Mouse (Mus musculus): Measurements from ENCODE around the gene Mthfsl. TPM values are rescaled to one million over a fixed set of nuclear protein-coding genes. Genes with fewer than 3 reads are reported as not detected.
A peak's percentile ranks its signal among the peaks of the same experiment; 100 is the strongest.
"Not testable (repeated sequence)": the region's sequence is repeated elsewhere in the genome, so short reads cannot be mapped to it uniquely, and the experiment has no call there.

The Mthfsl gene
- total RNA-seq (2017) = 14.5 and 38.9 TPM in 2 replicates

DNA sequence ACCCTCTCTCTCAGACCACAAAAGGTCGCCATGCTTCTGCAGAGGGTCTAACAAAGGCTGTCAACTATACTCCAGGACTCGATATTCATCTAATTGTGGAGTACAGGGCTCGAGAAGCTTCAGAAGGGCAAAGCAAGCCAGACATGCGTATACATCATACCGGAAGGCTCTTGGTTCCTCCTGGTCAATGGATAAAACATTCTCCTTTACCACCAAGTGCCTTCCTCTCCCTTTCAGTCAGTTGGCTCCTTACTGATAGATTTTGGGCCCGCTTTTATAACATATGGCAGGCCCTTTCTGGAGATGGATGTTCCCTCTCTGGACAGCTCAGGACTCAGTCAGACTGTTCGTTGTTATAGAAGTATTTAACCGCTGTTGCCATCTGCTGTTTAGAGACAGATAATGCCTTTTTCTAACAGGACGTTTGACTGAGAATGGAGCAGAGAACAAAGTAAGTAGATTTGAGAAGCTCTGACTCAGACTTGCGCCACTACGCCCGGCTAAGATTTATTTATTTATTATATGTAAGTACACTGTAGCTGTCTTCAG is at the start of gene Mthfsl:
TSS of gene Mthfsl (minus strand) at position 308 of the 549 bp plus-strand sequence.
- ATAC-seq (replicated peaks; ENCODE audit: low read depth, poor library complexity, severe bottlenecking) = peak; percentile 59

DNA sequence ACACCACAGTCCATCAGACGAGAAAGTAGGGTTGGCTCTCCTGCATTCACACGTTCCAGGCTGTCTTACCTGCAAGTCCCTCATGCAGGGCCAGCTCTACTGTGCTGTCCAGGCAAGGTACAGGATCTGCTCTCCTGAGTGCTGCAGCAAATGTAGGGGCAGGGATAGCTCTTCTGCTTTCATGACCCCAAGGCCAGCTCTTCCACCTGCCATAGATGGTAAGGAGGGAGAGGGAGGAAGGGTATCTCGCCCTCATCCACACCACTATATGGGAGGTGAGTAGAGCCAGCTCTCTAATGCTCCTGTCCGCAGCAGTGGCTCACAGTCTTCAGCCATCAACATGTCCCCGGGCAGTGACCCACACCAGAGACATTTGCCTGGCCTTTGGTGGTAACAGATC is 49.4 kb upstream of the Mthfsl start:
- not testable (repeated sequence) for ATAC-seq (replicated peaks; ENCODE audit: low read depth, poor library complexity, severe bottlenecking)

DNA sequence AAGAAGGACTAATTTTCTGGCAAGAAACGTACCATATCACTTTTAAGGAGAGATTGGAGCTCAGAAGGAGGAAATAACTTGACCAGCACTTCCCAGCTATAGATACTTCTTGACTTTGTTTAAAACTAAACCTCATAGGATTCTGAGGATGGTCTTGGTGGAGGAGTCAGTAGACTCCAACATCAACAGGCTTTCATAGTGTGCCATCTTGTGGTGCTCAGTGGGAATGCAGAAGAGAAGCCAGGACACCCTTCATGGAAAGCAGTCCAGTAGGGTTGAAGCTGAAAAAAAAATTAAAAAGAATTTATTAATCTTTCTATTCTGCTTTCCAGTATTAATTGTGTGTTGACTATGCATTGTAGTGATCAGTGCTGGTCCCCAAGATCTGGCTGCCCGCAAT is 26.6 kb upstream of the Mthfsl start:
- peak; percentile 97 for ATAC-seq (replicated peaks; ENCODE audit: low read depth, poor library complexity, severe bottlenecking)

DNA sequence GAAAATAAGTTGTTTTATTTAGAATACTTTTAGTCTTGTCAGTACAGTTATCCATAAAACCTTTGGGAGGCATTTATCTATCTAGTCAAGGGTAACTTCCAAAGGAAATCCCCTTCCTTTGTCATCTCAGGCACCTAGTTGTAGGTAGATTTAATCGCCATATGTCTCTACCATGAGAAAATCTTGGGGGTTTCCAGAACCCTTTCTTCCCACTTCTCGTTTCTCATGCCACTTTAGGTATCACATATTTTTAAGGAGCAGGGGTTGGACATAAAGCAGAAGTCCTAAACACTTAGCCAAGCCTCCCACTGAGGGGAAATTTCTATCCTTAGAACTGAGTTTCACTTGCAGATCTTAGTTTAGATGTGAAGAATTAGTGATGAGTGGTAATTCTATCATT is 25.9 kb upstream of the Mthfsl start:
- ATAC-seq (replicated peaks; ENCODE audit: low read depth, poor library complexity, severe bottlenecking) = not testable (repeated sequence)

DNA sequence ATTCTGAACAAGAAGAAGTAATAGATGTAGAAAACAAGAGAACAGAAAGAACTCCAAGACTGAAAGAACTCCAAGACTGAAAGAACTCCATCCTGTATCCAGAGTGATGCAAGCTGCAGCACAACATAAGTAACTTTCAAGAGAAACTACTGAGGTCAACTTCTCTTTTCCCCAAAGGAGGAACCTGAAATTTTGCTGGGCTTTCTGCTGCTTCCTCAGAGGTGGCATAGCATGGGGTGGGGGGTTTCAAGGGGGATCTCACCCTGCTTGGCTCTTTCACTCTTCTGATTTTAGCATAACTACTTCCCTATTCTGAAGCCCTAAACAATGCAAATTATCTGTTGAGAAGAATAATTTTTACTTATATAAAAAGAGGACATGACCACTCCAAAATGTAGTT is 15.2 kb upstream of the Mthfsl start:
- peak; percentile 80 for ATAC-seq (replicated peaks; ENCODE audit: low read depth, poor library complexity, severe bottlenecking)

DNA sequence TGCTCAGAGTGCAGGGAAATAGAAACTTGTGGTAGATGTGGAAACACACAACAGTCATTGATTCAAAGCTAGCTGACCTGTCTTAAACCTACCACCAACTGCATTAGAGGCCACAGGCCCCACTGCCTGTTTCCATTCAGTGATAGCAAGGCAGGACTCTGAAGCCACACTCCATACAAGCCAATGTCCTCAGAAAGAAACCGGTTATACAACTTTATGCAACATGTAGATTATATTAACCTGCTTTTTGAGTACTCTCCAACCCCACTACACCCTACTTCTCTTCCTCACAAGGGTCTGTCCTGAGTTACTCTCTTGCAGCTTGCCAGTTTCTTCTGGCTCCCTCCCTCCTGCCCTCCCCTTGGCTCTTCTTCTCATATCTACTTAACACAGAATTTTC is 13.1 kb upstream of the Mthfsl start:
- not testable (repeated sequence) for ATAC-seq (replicated peaks; ENCODE audit: low read depth, poor library complexity, severe bottlenecking)

DNA sequence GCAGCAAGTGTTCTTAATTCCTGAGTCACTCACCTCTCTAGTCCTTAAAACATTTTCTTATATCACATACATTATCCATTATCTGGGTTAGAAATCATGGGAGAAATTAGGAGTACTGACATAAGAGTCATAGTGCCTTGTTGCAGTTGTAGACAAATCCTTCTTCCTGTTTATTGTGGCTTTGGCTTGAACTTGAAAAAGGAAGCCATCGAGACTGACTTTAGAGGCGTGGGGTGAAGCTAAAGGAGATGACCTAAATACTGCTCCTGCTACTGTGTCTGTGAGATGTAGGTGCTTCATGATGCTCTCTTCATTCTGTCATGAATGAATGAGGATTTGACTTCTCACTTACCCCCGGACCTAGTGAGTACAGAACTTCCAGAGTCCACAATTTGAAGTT is 12.2 kb upstream of the Mthfsl start:
- ATAC-seq (replicated peaks; ENCODE audit: low read depth, poor library complexity, severe bottlenecking) = peak; percentile 21; the same call in 1 of the 2 replicates

DNA sequence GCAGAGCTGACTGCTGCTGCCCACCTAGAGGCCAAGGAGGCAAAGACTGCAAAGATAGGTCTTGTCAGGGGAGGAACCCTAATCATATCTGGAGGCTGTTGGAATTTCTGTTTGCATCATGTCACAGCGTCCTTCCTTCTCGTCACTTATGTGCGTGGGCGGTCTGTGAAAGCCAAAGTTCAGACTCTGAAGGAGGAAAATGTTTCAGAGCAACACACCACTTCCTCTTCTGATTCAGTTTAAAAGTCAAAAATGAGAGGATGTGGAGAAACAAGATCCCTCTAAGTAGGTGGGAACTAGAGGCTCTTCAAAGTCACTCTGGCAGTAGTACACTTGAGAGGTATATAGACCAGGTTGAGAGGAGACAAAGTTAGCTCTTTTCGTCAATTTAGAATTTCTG is 11.6 kb upstream of the Mthfsl start, which contains the start of gene Bcl2a1d:
TSS of gene Bcl2a1d (minus strand) at position 187 of the 400 bp plus-strand sequence.
- ATAC-seq (replicated peaks; ENCODE audit: low read depth, poor library complexity, severe bottlenecking) = peak; percentile 73

DNA sequence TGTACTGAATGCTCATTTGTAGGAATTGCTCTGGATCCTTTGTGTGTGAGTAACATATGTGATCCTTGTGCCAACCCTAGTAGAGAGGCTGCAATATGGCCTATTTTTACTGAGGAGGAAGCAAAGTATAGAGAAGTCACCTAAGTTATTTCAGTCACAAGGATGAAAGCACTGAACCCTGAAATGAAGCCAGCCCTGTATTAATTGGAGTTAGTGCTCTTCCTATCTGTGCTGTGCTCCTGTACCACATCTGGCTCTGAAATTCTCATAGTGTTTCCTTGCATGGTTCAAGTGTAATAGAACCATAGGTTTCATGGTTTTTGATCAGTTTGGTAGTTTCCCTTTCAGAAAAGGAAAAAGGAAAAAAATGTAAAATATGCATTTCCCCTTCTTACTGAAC is 8.2 kb upstream of the Mthfsl start:
- ATAC-seq (replicated peaks; ENCODE audit: low read depth, poor library complexity, severe bottlenecking) = not testable (repeated sequence)

DNA sequence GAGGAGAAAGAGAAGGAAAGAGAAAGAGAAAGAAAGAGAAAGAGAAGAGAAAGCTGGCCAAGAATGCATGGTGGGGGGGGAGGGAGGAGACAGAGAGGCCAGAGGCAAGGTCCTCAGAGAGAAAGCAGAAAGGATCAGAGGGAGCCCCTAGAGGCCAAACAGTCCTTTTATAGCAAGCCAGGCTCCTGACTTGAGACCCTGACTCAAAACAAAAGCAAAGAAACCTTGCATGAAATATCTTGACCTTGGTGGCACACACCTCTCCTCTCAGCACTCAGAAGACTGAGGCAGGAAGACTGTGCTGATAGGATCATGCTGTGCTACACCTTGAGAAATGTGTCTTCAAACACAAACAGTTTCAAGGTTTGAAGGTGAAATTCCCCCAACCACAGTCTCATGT is 1.5 kb upstream of the Mthfsl start:
- ATAC-seq (replicated peaks; ENCODE audit: low read depth, poor library complexity, severe bottlenecking) = not testable (repeated sequence)

DNA sequence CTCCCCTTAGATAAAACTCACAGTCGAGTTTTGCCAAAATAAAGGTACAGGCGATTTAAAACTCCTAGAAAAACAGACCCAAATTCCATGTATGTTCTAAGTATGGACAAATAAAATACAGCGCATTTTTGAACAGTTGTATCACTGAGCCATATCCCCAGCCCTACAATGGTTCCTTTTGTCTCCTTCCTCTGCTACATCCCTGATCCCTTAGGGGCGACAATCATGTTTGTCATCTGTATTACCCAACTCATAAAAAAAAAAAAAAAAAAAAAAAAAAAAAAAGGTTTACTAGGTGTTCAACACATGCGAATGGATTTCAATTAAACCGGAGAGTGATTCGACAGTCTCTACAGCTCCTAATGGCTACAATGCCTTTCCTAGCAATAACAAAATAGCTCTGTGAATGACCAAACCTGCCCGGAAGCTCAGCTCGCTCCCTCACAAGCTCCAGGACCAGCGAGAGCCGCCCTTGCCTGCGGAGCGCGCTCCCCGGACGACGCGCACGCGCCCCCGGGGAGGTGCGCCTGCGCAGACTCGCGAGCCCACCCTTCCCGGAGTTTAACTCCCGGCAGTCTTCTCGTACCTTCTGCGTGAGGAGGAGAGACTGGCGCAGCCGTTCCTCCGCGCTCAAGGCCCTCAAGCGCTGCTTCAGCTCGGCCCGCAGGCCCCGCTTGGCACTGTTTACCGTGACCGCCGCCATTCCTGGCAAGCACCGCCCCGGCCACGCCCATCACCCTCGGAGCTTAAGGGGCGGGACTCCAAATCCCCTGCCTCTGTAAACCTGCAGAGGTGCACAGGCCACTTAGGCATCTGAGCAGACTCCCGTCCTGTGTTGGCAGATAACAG is 799 bp downstream of the Mthfsl start:
- peak; percentile 85 for ATAC-seq (replicated peaks; ENCODE audit: low read depth, poor library complexity, severe bottlenecking)

DNA sequence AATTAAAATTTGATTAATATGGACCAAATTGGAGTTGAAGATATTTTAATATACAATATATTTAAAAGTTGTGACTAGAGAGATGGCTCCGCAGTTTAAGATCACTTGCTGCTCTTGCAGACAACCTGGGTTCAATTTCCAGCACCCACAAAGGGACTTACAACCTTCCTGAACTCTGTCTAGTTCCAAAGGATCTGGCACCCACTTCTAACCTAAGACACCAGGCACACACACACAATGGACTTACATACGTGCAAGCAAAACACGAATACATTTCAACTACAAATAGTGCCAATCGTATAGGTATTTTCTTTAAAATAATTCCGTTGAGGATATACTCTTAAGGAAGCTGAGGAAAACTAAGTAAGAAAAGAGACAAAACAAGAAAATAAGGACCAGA is 1.5 kb downstream of the Mthfsl start:
- ATAC-seq (replicated peaks; ENCODE audit: low read depth, poor library complexity, severe bottlenecking) = not testable (repeated sequence)

DNA sequence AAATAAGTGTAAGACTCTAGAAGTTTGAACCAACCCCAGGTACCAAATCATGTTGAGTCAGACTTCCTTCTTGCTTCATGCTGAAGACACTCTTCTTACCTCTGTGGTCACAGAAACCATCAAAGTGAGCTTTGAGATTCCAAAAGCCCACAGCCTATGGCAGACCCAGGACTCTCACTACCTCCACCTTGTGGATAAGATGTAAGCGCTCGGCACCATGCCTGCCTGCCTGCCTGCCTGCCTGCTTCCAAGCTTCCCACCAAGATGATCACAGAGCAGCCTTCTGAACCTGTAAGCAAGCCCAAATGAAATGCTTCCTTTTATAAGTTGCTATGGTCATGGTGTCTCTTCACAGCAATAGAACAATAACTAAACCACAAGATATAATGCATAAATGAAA is 2.0 kb downstream of the Mthfsl start:
- ATAC-seq (replicated peaks; ENCODE audit: low read depth, poor library complexity, severe bottlenecking) = peak; percentile 59

DNA sequence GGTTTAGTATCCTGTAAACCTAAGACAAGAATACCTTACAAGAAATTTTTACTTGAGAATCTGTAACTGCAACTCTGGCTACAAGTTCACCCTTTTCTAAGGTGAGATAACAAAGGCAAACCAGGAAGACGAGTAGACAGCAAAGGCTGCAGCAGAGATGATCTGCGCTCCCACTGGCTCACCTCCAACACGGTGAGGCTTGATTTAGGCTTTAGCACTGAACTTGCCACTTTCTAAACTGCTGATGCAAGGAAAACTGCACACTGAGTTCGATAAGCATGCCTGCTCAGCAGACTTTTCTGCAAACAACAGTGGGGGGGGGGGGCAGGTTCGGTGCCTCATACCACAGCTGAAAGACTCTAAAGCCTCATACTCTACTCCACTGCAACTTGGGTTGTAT is 5.6 kb downstream of the Mthfsl start:
- not testable (repeated sequence) for ATAC-seq (replicated peaks; ENCODE audit: low read depth, poor library complexity, severe bottlenecking)

DNA sequence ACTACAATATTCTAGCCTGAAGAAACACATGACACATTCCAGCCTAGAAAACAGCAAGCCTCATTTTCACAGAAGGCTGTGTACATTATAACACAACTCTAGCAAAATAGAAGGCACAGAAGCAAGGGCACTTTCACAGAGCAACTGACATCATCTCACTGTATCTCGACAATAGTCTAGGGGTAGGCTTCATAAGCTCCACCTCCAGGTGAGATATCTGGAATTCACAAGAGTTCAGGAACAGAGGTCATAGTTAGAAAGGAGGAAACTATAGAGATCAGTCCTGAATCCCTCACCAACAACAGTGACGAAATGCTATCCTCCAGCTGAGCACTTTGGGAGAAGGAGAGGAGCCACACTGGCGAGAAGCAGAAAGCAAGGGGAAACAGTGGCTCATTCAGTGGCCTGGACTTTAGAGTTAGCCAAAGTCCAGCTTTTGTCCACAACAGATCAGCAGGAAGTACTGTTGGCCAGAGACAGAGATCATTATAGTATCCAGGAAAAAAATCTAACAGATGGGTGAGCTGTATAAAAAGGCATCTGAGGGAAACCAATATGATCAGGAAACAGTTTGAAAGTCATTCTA is 7.8 kb downstream of the Mthfsl start:
- ATAC-seq (replicated peaks; ENCODE audit: low read depth, poor library complexity, severe bottlenecking) = not testable (repeated sequence)

DNA sequence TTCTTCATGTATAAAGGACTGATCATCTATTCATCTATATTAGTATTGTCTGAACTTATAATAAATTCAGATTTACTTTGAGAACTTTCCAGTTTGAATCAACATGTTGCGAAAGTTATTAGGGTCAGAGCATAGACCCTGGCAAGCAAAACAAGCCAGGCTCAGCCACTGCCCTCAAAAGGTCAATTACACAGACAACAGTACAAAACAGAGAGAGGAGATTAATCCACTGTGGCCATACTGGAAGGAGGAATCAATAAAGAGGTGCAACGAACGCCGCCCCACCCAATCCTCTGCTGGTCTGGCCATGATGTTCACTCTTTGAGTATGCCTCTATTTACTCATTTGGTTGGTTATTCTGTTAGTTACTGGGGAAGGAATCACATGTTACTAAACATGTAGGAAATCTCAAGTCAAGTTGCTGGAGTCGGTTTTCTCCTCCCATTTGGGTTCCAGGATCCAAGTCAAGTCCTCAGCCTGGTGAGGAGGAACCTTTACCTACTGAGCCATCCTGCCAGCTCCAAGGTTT is 9.1 kb downstream of the Mthfsl start:
- ATAC-seq (replicated peaks; ENCODE audit: low read depth, poor library complexity, severe bottlenecking) = not testable (repeated sequence)

DNA sequence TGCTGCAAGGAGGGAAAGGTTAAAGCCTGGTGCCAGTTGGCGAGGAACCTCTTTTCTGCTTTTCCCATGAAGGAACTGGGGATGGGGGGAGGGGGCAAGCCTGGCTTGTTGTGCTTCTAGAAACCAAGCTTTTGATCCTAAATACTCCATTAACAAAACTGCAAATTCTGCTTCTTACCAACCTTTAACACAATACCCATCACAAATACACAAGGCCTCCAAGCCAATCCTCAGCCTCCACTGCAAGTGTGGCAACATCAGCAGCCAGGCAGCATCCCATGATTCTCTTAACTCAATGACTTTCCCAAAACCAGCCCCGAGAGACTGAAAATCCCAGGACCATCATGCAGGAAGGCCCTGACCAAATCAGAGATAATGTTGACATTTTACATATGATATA is 9.7 kb downstream of the Mthfsl start:
- ATAC-seq (replicated peaks; ENCODE audit: low read depth, poor library complexity, severe bottlenecking) = not testable (repeated sequence)

DNA sequence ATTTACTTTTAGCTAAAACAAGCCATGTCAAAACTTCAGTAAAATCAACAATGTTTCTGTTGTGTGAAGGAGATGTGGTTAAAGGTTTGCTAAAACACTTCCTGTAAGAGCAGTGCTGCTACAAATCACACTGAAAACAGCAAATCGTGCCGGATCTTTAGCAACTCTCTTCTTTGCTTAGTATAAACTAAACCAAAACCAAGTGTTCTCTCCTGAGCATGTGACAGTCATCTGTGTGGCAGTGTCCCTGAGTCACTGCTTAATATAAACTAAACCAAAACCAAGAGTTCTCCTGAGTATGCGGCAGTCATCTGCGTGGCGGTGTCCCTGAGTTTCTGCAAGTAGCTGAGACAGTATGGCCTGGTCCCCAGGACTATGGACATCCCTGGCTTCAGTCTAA is 10.3 kb downstream of the Mthfsl start:
- ATAC-seq (replicated peaks; ENCODE audit: low read depth, poor library complexity, severe bottlenecking) = peak; percentile 52

DNA sequence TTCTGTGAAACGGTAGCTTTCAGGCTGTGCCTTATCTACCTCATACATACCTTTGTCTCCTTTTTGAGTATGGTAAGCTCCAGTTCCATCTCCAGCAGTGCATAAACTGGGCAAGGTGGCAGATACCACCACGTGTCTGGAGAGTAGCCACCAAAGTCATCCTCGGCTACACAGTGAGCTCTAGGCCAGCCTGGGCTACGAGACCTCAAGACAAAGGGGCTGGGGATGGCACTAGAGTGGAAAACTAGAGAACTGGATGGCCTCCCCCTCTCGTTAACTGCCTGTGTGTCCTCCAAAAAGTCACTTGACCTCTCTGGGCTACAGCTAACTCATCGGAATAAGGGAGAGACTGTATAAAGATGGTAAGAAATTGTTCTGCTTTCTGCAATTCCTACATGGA is 10.8 kb downstream of the Mthfsl start:
- no peak for ATAC-seq (replicated peaks; ENCODE audit: low read depth, poor library complexity, severe bottlenecking)

DNA sequence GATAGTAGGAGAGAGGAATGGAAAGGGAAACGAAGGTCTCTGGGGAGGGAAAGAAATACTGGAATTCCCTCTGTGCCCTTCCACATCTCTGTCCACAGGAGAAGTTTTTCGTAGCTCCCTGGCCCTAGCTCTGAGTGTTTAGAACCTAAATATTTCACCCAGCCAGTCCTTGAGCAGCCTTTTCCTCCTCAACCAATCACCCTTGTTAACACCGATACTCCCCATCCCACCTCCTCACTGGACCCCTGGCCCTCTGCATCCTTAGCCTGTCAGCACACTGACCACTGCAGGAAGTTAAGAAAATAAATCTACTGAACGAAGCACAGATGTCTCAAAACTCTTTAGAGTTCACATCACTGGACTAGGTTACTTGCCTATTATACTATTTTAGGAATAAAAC is 13.4 kb downstream of the Mthfsl start:
- no peak for ATAC-seq (replicated peaks; ENCODE audit: low read depth, poor library complexity, severe bottlenecking)

DNA sequence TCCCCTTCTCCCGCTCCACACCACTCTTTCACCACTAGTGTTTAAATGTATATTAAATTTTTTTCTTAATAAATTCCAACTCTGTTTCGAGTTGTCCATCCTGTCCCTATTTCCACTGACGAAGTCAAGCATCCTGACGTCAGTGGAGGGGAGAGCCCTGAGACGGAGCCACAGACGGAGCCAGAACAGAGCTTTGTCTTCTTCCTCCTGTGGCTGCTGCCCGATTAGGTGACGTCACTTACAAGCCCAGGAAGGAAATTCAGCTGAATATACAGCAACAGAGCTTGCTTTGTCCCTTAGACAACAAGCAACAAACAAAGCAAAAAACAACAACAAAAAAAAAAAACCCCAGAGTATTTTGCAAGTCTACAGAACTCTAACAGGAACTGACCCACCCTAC is 14.9 kb downstream of the Mthfsl start:
- ATAC-seq (replicated peaks; ENCODE audit: low read depth, poor library complexity, severe bottlenecking) = not testable (repeated sequence)

Data from common myeloid progenitor, adult 5-6 weeks (primary cell).